Mouse (Mus musculus): ENCODE measurements around the gene Spsb1.

Spsb1 gene

GRCm38 (mm10) chr4:149913709-149914370, 41.0 kb downstream of the Spsb1 start:
- no peak for DNase-seq (ENCODE audit: low spot score)

GRCm38 (mm10) chr4:149912451-149912850, 42.4 kb downstream of the Spsb1 start:
- no peak for DNase-seq (ENCODE audit: low spot score)

- DNase-seq (ENCODE audit: low spot score), result no peak
Observed at GRCm38 (mm10) chr4:149910558-149910957, 44.3 kb downstream of the Spsb1 start.

- DNase-seq (ENCODE audit: low spot score), result no peak
Observed at GRCm38 (mm10) chr4:149909551-149909950, 45.3 kb downstream of the Spsb1 start.

- no peak for DNase-seq (ENCODE audit: low spot score)
Observed at GRCm38 (mm10) chr4:149908923-149909322, 45.9 kb downstream of the Spsb1 start.

- DNase-seq (ENCODE audit: low spot score), result no peak
Observed at GRCm38 (mm10) chr4:149907656-149908055, 47.2 kb downstream of the Spsb1 start.

- DNase-seq (ENCODE audit: low spot score), result peak; percentile 44
Observed at GRCm38 (mm10) chr4:149906921-149907320, 47.9 kb downstream of the Spsb1 start.

- no peak for DNase-seq (ENCODE audit: low spot score)
Observed at GRCm38 (mm10) chr4:149905302-149905974, 49.4 kb downstream of the Spsb1 start.

- DNase-seq (ENCODE audit: low spot score), result no peak
Observed at GRCm38 (mm10) chr4:149903026-149903425, 51.8 kb downstream of the Spsb1 start.

GRCm38 (mm10) chr4:149901349-149901782, 53.5 kb downstream of the Spsb1 start:
- no peak for DNase-seq (ENCODE audit: low spot score)

- no peak for DNase-seq (ENCODE audit: low spot score)
Observed at GRCm38 (mm10) chr4:149897661-149898260, 57.1 kb downstream of the Spsb1 start.

- DNase-seq (ENCODE audit: low spot score), result no peak
Observed at GRCm38 (mm10) chr4:149896024-149896538, 58.8 kb downstream of the Spsb1 start.

- no peak for DNase-seq (ENCODE audit: low spot score)
Observed at GRCm38 (mm10) chr4:149895226-149895625, 59.6 kb downstream of the Spsb1 start.

- DNase-seq (ENCODE audit: low spot score), result no peak
Observed at GRCm38 (mm10) chr4:149894300-149894699, 60.5 kb downstream of the Spsb1 start.

GRCm38 (mm10) chr4:149893611-149894151, 61.2 kb downstream of the Spsb1 start:
- peak; percentile 64 for DNase-seq (ENCODE audit: low spot score)

- no peak for DNase-seq (ENCODE audit: low spot score)
Observed at GRCm38 (mm10) chr4:149891172-149891960, 63.5 kb downstream of the Spsb1 start.

- DNase-seq (ENCODE audit: low spot score), result peak; percentile 37
Observed at GRCm38 (mm10) chr4:149890551-149890950, 64.3 kb downstream of the Spsb1 start.

- peak; percentile 48 for DNase-seq (ENCODE audit: low spot score)
Observed at GRCm38 (mm10) chr4:149889851-149890250, 65.0 kb downstream of the Spsb1 start.

- no peak for DNase-seq (ENCODE audit: low spot score)
Observed at GRCm38 (mm10) chr4:149888736-149889470, 65.9 kb downstream of the Spsb1 start.

GRCm38 (mm10) chr4:149888156-149888555, 66.7 kb downstream of the Spsb1 start:
- no peak for DNase-seq (ENCODE audit: low spot score)

Measured in yolk sac, embryonic 10.5 days (tissue).